Mouse (Mus musculus): ENCODE results near the gene S100a3. TPM values are rescaled to one million over a fixed set of nuclear protein-coding genes. Genes with fewer than 3 reads are reported as not detected.

Gene S100a3
- polyA plus RNA-seq (2014; fragmentation: Nextera tagmentation; extraction: Ambion mirVana), result 0.43 TPM in 1 of 2 replicates, not detected in the other

DNA sequence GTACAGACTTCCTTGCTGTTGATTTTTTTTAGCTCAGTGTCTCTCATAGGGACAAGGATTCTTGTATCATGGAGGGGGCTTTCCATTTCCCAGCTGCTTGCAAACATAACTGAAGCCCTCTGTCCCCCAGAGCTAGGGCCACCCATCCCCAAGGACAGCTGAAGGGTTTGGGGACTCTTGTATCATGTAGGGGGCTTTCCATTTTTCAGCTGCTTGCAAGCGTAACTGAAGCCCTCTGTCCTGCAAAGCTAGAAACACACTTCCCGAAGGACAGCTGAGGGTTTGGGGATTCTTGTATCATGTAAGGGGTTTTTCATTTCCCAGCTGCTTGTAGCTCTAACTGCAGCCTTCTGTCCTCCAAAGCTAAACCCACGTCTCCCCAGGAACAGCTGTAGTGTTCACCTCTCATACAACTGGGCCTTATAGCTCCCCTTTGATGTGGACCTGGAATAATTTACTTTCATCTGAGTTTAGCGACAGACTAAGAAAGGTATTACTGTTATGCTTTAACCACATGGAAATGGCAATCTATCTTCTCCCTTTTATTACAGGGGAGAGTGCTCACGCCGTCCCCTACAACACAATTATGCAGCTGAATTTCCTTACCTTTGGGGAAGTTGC lies at the start of gene S100a3:
S100a3 (plus strand) TSS at position 571 of the 621 bp plus-strand sequence.
- ATAC-seq (ENCODE audit: insufficient number of reproducible peaks, low FRiP score, low TSS enrichment, low read depth) (no peak), DNase-seq (ENCODE audit: low spot score) (no peak)
- H3K27me3 ChIP-seq (ENCODE audit: control insufficient read depth, insufficient read depth, low read length), result no peaks in the 10 kb centered on the region
- no peak within 1 kb of the TSS for H3K4me2 ChIP-seq (ENCODE audit: low read depth, severe bottlenecking)
- H3K9me3 ChIP-seq (ENCODE audit: control insufficient read depth, low read length), result no peaks in the 10 kb centered on the region
- 64% methylated on average over 6 of the region's 6 CpGs for WGBS
- no peaks in the 10 kb centered on the region for H3K4me1 ChIP-seq (ENCODE audit: control insufficient read depth, insufficient read depth, low read length)
- H3K9ac ChIP-seq (ENCODE audit: low read length), result no peak within 1 kb of the TSS
- H3K36me3 ChIP-seq (ENCODE audit: control insufficient read depth, insufficient read depth, low read length), result no peaks in the 10 kb centered on the region
- H3K27ac ChIP-seq (replicated peaks; ENCODE audit: low read depth, low read length), result no peak within 1 kb of the TSS
- H3K4me3 ChIP-seq (ENCODE audit: low read depth, low read length), result no peak within 1 kb of the TSS

DNA sequence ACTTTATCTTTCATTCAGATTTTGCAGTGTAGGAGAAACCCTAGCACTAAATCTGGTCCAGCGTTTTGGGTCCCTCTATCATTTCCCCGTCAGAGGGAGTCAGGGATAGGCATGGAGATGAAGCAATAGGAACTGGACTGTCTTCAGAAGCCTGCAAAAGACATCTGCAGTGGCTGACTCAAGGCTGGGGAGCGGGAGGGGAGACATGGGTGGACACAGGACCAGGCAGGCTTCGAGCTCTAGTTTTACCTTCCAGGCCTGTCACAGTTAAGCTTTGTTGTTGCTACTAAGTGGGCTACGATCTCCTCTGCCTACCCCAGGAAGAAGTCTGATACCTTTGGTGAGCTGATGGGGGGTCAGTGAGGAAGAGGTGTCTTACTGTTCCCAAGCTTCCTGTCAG lies 48.1 kb upstream of the S100a3 start:
- DNase-seq (ENCODE audit: low spot score) (no peak), ATAC-seq (ENCODE audit: insufficient number of reproducible peaks, low FRiP score, low TSS enrichment, low read depth) (no peak)
- Histone ChIP-seq H3K36me3 (ENCODE audit: control insufficient read depth, insufficient read depth, low read length) (0 out of 2 replicates have a peak, but pooled peaks cover 2% of the 10 kb centered on the region), H3K27me3 (ENCODE audit: control insufficient read depth, insufficient read depth, low read length) (peaks cover 5% of the 10 kb centered on the region; the same call in 1 of the 2 replicates), H3K9ac (ENCODE audit: low read length) (no peak overlapping the region), H3K9me3 (ENCODE audit: control insufficient read depth, low read length) (no peaks in the 10 kb centered on the region), H3K27ac (replicated peaks; ENCODE audit: low read depth, low read length) (no peak overlapping the region), H3K4me2 (ENCODE audit: low read depth, severe bottlenecking) (no peak overlapping the region), H3K4me3 (ENCODE audit: low read depth, low read length) (no peak overlapping the region), H3K4me1 (ENCODE audit: control insufficient read depth, insufficient read depth, low read length) (peaks cover 17% of the 10 kb centered on the region)
- 88% methylated on average over 5 of the region's 5 CpGs for WGBS

DNA sequence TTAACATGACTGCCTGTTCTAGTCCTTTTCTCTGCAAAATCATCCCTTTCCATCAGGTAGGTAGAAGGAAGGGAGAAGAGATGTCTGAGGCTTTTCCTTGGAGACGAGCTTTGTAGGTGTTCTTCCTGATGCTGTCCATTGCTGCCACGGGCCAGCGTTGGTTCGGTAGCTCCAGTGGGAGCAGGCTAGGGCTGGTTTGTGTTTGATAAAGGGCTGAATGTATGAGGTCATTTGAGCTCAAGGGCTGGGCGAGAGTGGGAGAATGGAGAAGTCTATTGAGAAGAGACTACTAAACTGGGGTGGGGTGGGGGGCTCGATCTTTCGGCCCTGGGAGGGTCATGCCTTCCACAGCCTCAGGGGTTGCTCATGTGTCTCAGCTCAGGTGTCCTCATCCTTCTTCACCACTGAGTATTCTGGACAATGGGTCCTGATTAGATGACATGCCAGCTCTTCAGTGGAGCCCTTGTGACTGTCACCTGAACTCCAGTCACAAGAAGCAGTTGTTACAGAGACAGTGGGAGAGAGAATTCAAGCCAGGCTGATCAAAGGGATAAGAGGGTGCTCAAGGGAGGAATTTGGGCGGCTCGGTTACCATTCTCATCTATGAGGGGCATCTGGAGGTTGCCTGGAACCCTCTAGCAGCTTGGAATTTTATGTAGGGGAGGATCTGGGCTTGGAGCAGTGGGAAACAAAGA lies 47.3 kb upstream of the S100a3 start:
- DNase-seq (ENCODE audit: low spot score), result no peak
- no peak overlapping the region for H3K9ac ChIP-seq (ENCODE audit: low read length)
- WGBS, result 73% methylated on average over 9 of the region's 9 CpGs
- ATAC-seq (ENCODE audit: insufficient number of reproducible peaks, low FRiP score, low TSS enrichment, low read depth), result no peak
- no peak overlapping the region for H3K27ac ChIP-seq (replicated peaks; ENCODE audit: low read depth, low read length)
- no peaks in the 10 kb centered on the region for H3K9me3 ChIP-seq (ENCODE audit: control insufficient read depth, low read length)
- no peaks in the 10 kb centered on the region for H3K36me3 ChIP-seq (ENCODE audit: control insufficient read depth, insufficient read depth, low read length)
- H3K4me1 ChIP-seq (ENCODE audit: control insufficient read depth, insufficient read depth, low read length), result peaks cover 12% of the 10 kb centered on the region
- peaks cover 5% of the 10 kb centered on the region; the same call in 1 of the 2 replicates for H3K27me3 ChIP-seq (ENCODE audit: control insufficient read depth, insufficient read depth, low read length)
- no peak overlapping the region for H3K4me3 ChIP-seq (ENCODE audit: low read depth, low read length)
- no peak overlapping the region for H3K4me2 ChIP-seq (ENCODE audit: low read depth, severe bottlenecking)

DNA sequence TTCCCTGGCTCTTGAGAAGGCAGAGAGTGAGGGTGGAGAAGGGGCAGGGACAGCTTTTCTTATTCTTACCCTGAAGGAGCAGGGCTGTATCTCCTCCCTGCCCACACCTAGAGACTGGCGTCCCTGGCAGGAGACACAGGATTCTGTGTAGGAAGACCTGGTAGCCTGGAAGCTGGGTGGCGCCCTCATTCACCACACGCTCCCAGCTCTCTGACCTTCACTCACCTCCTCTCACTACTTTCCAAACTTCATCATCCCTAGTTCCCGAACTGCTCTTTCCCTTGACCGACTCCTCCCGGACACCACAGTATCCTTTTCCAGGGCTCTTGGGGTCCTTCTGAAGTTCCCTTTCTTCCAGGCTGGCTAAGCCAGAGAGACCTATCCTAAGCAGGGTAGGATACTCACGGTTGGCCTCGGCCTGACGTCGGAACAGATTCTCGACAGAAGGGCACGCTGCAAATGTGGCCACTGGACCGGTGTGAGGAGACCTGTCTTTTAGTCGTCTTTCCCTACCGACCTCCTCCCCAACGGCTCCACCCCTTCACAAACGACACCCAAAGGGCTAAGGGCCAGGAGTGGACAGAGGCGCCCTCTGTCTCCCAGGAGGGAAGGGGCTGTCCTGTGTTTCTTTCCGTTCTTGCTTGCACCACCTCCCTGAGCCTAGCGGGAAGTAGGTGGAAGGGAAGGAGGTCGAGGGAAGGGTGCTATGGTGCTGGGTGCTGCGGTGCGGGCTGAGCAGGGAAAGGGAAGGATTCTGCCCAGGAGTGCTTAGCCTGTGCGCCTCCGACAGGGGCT lies 46.4 kb upstream of the S100a3 start, which contains the start of the genes S100a1 and S100a13:
S100a1 (minus strand) TSS at position 597 of the 795 bp plus-strand sequence.
S100a13 (plus strand) TSS at position 640 of the 795 bp plus-strand sequence.
- peak within 1 kb of the TSS; percentile 78 for H3K4me2 ChIP-seq (ENCODE audit: low read depth, severe bottlenecking)
- peak within 1 kb of the TSS; percentile 26 for H3K4me3 ChIP-seq (ENCODE audit: low read depth, low read length)
- no peaks in the 10 kb centered on the region for H3K9me3 ChIP-seq (ENCODE audit: control insufficient read depth, low read length)
- H3K27ac ChIP-seq (replicated peaks; ENCODE audit: low read depth, low read length), result no peak within 1 kb of the TSS
- no peaks in the 10 kb centered on the region for H3K36me3 ChIP-seq (ENCODE audit: control insufficient read depth, insufficient read depth, low read length)
- WGBS, result 3% methylated on average over 25 of the region's 25 CpGs
- H3K27me3 ChIP-seq (ENCODE audit: control insufficient read depth, insufficient read depth, low read length), result peaks cover 5% of the 10 kb centered on the region; the same call in 1 of the 2 replicates
- ATAC-seq (ENCODE audit: insufficient number of reproducible peaks, low FRiP score, low TSS enrichment, low read depth) (no peak), DNase-seq (ENCODE audit: low spot score) (peak; percentile 32)
- H3K4me1 ChIP-seq (ENCODE audit: control insufficient read depth, insufficient read depth, low read length), result peaks cover 12% of the 10 kb centered on the region
- peak within 1 kb of the TSS; percentile 43 for H3K9ac ChIP-seq (ENCODE audit: low read length)

DNA sequence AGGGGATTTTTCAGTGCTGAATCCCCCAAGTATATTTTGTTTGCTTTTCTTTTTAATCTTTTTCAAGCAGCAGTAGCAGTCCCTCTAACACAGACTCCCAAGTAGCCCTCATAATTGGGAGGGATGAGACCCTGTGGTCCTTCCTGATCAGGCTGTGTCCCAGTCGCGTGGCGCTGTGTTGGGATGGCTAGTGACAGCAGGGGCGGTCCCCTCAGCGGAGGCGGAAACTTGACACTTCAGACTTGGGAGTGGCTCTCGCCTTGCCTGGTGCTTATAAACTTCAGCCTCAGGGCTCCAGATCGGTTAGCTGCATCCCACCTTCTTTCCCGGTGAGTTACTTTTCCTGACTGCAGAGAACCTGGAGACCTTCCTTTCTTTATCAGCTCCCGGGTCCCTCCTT lies 45.7 kb upstream of the S100a3 start:
- Histone ChIP-seq H3K4me1 (ENCODE audit: control insufficient read depth, insufficient read depth, low read length) (peaks cover 12% of the 10 kb centered on the region), H3K4me2 (ENCODE audit: low read depth, severe bottlenecking) (peak overlapping the region; percentile 78), H3K4me3 (ENCODE audit: low read depth, low read length) (peak overlapping the region; percentile 26), H3K9me3 (ENCODE audit: control insufficient read depth, low read length) (no peaks in the 10 kb centered on the region), H3K36me3 (ENCODE audit: control insufficient read depth, insufficient read depth, low read length) (no peaks in the 10 kb centered on the region), H3K27ac (replicated peaks; ENCODE audit: low read depth, low read length) (no peak overlapping the region), H3K27me3 (ENCODE audit: control insufficient read depth, insufficient read depth, low read length) (peaks cover 5% of the 10 kb centered on the region; the same call in 1 of the 2 replicates), H3K9ac (ENCODE audit: low read length) (peak overlapping the region; percentile 43)
- DNase-seq (ENCODE audit: low spot score), result peak; percentile 77
- peak; percentile 27; the same call in 1 of the 2 replicates for ATAC-seq (ENCODE audit: insufficient number of reproducible peaks, low FRiP score, low TSS enrichment, low read depth)
- WGBS, result under 1% methylated on average over 10 of the region's 10 CpGs

DNA sequence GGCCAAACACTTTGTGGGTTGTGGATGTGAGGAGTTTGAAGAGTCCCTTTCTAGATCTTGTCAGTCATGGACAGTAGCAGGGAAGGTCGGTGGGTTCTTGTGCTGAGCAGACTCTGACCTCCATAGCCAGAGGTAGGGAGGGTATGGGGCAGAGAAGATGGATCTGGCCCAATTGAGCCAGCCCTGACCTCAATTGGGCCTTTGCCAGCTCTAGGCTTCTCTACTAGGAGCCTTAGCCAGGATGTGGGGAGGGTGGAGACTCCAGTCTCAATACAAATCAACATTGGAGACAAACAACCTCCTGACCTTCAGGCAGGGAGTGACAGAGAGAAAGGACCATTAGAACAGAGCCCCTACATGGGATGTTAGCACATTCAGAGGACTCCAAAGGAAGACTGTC lies 45.1 kb upstream of the S100a3 start:
- peak overlapping the region; percentile 78 for H3K4me2 ChIP-seq (ENCODE audit: low read depth, severe bottlenecking)
- no peak overlapping the region; the same call in 1 of the 2 replicates for H3K9ac ChIP-seq (ENCODE audit: low read length)
- H3K27me3 ChIP-seq (ENCODE audit: control insufficient read depth, insufficient read depth, low read length), result peaks cover 5% of the 10 kb centered on the region; the same call in 1 of the 2 replicates
- no peak overlapping the region for H3K27ac ChIP-seq (replicated peaks; ENCODE audit: low read depth, low read length)
- ATAC-seq (ENCODE audit: insufficient number of reproducible peaks, low FRiP score, low TSS enrichment, low read depth) (no peak), DNase-seq (ENCODE audit: low spot score) (no peak)
- WGBS, result 50% methylated on average over 1 of the region's 1 CpGs
- peak overlapping the region; percentile 26 for H3K4me3 ChIP-seq (ENCODE audit: low read depth, low read length)
- no peaks in the 10 kb centered on the region for H3K36me3 ChIP-seq (ENCODE audit: control insufficient read depth, insufficient read depth, low read length)
- H3K9me3 ChIP-seq (ENCODE audit: control insufficient read depth, low read length), result no peaks in the 10 kb centered on the region
- H3K4me1 ChIP-seq (ENCODE audit: control insufficient read depth, insufficient read depth, low read length), result peaks cover 12% of the 10 kb centered on the region

DNA sequence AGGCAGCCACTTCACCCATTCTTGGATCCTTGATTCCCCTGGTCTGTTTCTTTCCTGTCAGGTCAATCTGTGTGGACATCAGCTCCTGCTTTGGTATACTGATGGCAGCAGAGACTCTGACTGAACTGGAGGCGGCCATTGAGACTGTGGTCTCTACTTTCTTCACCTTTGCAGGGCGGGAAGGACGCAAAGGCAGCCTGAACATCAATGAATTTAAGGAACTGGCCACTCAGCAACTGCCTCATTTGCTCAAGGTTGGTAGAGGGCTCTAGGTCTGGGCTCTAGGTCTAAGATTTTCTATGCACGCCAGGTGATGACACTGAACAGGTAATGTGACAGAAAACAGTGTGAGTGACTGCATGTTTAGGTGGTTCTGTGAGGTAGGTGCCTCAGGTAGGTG lies 44.6 kb upstream of the S100a3 start:
- no peak overlapping the region for H3K4me2 ChIP-seq (ENCODE audit: low read depth, severe bottlenecking)
- H3K4me1 ChIP-seq (ENCODE audit: control insufficient read depth, insufficient read depth, low read length), result peaks cover 12% of the 10 kb centered on the region
- H3K27me3 ChIP-seq (ENCODE audit: control insufficient read depth, insufficient read depth, low read length), result peaks cover 5% of the 10 kb centered on the region; the same call in 1 of the 2 replicates
- 88% methylated on average over 4 of the region's 4 CpGs for WGBS
- H3K36me3 ChIP-seq (ENCODE audit: control insufficient read depth, insufficient read depth, low read length), result no peaks in the 10 kb centered on the region
- DNase-seq (ENCODE audit: low spot score) (no peak), ATAC-seq (ENCODE audit: insufficient number of reproducible peaks, low FRiP score, low TSS enrichment, low read depth) (no peak)
- no peaks in the 10 kb centered on the region for H3K9me3 ChIP-seq (ENCODE audit: control insufficient read depth, low read length)
- H3K27ac ChIP-seq (replicated peaks; ENCODE audit: low read depth, low read length), result no peak overlapping the region
- H3K4me3 ChIP-seq (ENCODE audit: low read depth, low read length), result no peak overlapping the region
- no peak overlapping the region for H3K9ac ChIP-seq (ENCODE audit: low read length)

DNA sequence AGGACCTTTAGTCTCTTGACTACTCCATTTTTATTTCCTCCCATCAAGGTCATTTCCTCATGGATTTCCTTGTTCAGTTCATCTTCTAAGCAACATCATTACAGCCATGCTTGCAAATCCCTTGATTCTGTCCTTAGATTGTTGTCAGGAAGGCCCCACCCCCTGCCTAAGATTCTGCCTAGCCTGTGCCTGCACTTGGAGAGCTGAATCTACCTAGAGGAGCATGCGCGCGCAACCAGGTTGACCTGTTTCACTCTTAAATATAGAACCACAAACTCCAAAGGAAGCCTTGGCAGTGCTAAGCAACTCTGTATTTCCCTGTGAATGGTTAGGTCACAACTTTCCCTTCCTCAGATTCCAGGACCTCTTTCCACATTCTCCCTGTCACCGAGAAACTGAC lies 42.7 kb upstream of the S100a3 start:
- Histone ChIP-seq H3K27me3 (ENCODE audit: control insufficient read depth, insufficient read depth, low read length) (peaks cover 5% of the 10 kb centered on the region; the same call in 1 of the 2 replicates), H3K27ac (replicated peaks; ENCODE audit: low read depth, low read length) (no peak overlapping the region), H3K9me3 (ENCODE audit: control insufficient read depth, low read length) (no peaks in the 10 kb centered on the region), H3K4me2 (ENCODE audit: low read depth, severe bottlenecking) (no peak overlapping the region), H3K36me3 (ENCODE audit: control insufficient read depth, insufficient read depth, low read length) (no peaks in the 10 kb centered on the region), H3K4me1 (ENCODE audit: control insufficient read depth, insufficient read depth, low read length) (peaks cover 12% of the 10 kb centered on the region), H3K4me3 (ENCODE audit: low read depth, low read length) (no peak overlapping the region), H3K9ac (ENCODE audit: low read length) (no peak overlapping the region)
- no peak for DNase-seq (ENCODE audit: low spot score)
- 78% methylated on average over 4 of the region's 4 CpGs for WGBS
- ATAC-seq (ENCODE audit: insufficient number of reproducible peaks, low FRiP score, low TSS enrichment, low read depth), result no peak

All from limb, embryonic 11.5 days (tissue).